Mouse (Mus musculus): ENCODE results near the gene Syne1.

Syne1 gene

GRCm38 (mm10) chr10:5551382-5551781 is at the start of gene Syne1:
Gene Syne1, minus strand, starts transcription at chr10:5551482.
- DNase-seq (ENCODE audit: low spot score in 2 of 2) = no peak

- DNase-seq (ENCODE audit: low spot score in 2 of 2) = no peak
These were observed 48.8 kb upstream of the Syne1 start for GRCm38 (mm10) chr10:5600123-5600522.

GRCm38 (mm10) chr10:5596559-5596958 is 45.3 kb upstream of the Syne1 start:
- no peak for DNase-seq (ENCODE audit: low spot score in 2 of 2)

GRCm38 (mm10) chr10:5594457-5594856 is 43.2 kb upstream of the Syne1 start:
- DNase-seq (ENCODE audit: low spot score in 2 of 2) = no peak

GRCm38 (mm10) chr10:5593464-5593863 is 42.2 kb upstream of the Syne1 start, which contains the start of gene Myct1:
Gene Myct1, plus strand, starts transcription at chr10:5593775.
- no peak for DNase-seq (ENCODE audit: low spot score in 2 of 2)

- DNase-seq (ENCODE audit: low spot score in 2 of 2) = no peak
These were observed 40.7 kb upstream of the Syne1 start for GRCm38 (mm10) chr10:5591996-5592395.

GRCm38 (mm10) chr10:5591061-5591460 is 39.8 kb upstream of the Syne1 start:
- DNase-seq (ENCODE audit: low spot score in 2 of 2) = no peak

- DNase-seq (ENCODE audit: low spot score in 2 of 2) = no peak
These were observed 22.0 kb upstream of the Syne1 start for GRCm38 (mm10) chr10:5573328-5573727.

GRCm38 (mm10) chr10:5571332-5571731 is 20.1 kb upstream of the Syne1 start:
- no peak for DNase-seq (ENCODE audit: low spot score in 2 of 2)

- no peak for DNase-seq (ENCODE audit: low spot score in 2 of 2)
These were observed 18.8 kb upstream of the Syne1 start for GRCm38 (mm10) chr10:5570059-5570458.

- DNase-seq (ENCODE audit: low spot score in 2 of 2) = no peak
These were observed 17.7 kb upstream of the Syne1 start for GRCm38 (mm10) chr10:5568991-5569390.

GRCm38 (mm10) chr10:5561706-5562105 is 10.4 kb upstream of the Syne1 start:
- no peak for DNase-seq (ENCODE audit: low spot score in 2 of 2)

GRCm38 (mm10) chr10:5560526-5560925 is 9.2 kb upstream of the Syne1 start:
- no peak for DNase-seq (ENCODE audit: low spot score in 2 of 2)

- DNase-seq (ENCODE audit: low spot score in 2 of 2) = no peak
These were observed 7.5 kb upstream of the Syne1 start for GRCm38 (mm10) chr10:5558808-5559207.

- no peak for DNase-seq (ENCODE audit: low spot score in 2 of 2)
These were observed 3.7 kb upstream of the Syne1 start for GRCm38 (mm10) chr10:5554941-5555340.

GRCm38 (mm10) chr10:5550168-5551021 is 887 bp downstream of the Syne1 start:
- peak in 1 of 2 experiments; percentile 20 for DNase-seq (ENCODE audit: low spot score in 2 of 2)

- DNase-seq (ENCODE audit: low spot score in 2 of 2) = no peak
These were observed 1.5 kb downstream of the Syne1 start for GRCm38 (mm10) chr10:5549871-5550167.

GRCm38 (mm10) chr10:5548651-5549050 is 2.6 kb downstream of the Syne1 start:
- DNase-seq (ENCODE audit: low spot score in 2 of 2) = no peak

GRCm38 (mm10) chr10:5547769-5548168 is 3.5 kb downstream of the Syne1 start:
- no peak for DNase-seq (ENCODE audit: low spot score in 2 of 2)

GRCm38 (mm10) chr10:5546428-5546827 is 4.9 kb downstream of the Syne1 start:
- DNase-seq (ENCODE audit: low spot score in 2 of 2) = no peak

- no peak for DNase-seq (ENCODE audit: low spot score in 2 of 2)
These were observed 23.0 kb downstream of the Syne1 start for GRCm38 (mm10) chr10:5528284-5528683.

GRCm38 (mm10) chr10:5527634-5528033 is 23.6 kb downstream of the Syne1 start:
- no peak for DNase-seq (ENCODE audit: low spot score in 2 of 2)

GRCm38 (mm10) chr10:5522904-5523303 is 28.4 kb downstream of the Syne1 start:
- DNase-seq (ENCODE audit: low spot score in 2 of 2) = no peak

GRCm38 (mm10) chr10:5522276-5522675 is 29.0 kb downstream of the Syne1 start:
- DNase-seq (ENCODE audit: low spot score in 2 of 2) = no peak

Measured in urinary bladder, postnatal 4 days (tissue).